Mouse (Mus musculus): ENCODE results near the gene Arhgef10l.
A peak's percentile ranks its signal among the peaks of the same experiment; 100 is the strongest.

Arhgef10l gene

DNA sequence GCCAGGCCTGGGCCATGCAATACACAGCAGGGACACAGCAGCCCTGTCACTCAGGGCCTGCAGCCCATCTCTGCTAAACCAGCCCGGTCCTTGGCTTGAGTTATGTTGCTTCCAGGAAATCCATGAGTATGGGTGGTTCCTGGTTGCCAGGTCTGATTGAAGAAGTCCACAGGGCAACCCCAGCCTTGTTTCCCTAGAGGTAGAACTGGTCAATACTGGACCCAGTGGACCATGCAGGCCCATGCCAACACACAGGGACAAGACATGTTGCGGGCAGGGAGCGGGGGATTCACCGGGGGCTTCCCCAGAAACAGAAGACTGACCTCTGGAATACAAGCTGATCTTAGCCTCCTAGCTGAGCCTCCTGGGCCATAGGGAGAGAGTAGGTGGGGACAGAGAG, 142.9 kb downstream of the Arhgef10l start:
- DNase-seq (ENCODE audit: low spot score): no peak

DNA sequence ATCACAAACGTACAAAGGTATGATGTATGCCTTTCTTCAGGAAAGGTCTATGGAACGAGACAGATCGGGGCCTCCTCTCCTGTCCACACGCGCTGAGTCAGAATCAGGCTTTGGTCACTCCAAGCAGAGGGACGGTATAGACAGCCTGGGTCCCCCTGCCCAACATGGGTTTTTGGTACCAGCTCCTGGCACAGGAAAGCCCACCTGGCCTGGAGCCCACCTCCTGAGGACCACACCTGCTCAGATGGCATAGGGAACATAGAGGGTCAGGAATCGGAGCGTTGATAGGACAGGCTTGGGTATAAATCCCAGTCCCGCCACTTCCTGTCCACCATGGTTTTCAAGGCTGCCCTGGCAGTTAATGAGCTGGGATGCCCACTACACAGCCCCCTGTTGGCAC, 145.1 kb downstream of the Arhgef10l start:
- DNase-seq (ENCODE audit: low spot score): no peak

DNA sequence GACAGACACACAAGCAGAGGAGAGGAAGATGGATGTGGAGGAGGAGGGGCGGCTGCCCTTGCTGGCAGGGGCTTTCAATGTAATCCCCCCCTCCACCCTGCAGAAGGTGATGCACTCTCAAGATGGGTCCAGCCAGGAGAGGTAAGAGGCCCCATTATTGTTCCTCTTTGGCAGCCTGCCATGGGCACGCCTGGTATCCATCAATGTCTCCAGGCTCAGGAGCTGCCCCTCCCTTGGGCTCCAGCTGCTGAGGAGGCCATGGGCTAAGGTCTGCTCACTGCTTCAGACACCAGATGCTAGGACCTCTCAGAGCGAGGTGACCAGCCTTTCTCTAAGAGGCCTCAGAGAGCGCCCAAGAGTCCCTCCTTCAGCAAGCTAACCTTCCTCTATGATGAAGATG, 152.0 kb downstream of the Arhgef10l start:
- DNase-seq (ENCODE audit: low spot score): no peak

DNA sequence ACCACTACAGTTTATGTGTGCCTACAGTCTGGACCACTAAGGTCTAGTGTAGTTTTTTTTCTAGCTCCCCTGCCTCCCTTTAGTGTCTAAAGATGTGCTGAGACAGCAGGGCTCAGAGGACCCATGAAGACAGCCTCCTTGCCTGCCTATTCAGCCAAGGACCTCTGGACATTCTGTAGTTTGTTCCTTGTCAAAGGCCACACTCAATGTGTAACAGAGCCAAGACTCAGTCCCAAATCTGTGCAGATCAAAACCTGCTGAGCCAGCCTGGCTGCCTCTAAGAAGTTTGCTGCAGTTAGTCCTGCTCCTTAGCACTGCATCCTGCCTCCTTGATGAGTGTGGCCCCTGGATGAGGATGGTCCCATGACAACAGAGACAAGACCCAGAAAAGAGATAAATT, 156.0 kb downstream of the Arhgef10l start:
- no peak for DNase-seq (ENCODE audit: low spot score)

DNA sequence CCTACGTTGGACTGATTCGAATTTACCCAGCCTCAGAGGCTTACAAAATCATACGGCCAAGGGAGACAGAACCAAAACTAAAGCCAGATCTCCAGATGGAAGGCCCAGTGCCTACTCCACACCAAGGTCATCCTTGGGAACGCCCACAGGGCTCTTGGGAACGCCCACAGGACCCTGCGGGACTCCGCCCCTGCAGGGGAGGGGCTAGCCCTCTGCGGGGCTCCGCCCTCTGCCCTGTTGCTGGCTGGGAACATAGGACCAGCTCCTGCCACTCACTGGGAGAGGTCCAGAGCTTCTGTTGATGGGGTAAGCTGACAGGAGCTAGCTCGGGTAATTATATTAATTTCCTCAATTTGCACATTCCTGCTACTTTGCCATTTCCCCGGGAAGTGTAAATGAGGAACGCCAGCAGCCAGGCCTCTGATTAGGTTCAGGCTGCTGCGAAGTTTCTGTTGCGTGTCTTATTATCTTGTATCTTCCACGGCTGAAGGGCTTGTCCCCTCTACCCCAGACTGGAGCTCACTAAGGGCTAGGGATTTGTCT, 158.6 kb downstream of the Arhgef10l start:
- peak; percentile 57 for DNase-seq (ENCODE audit: low spot score)

DNA sequence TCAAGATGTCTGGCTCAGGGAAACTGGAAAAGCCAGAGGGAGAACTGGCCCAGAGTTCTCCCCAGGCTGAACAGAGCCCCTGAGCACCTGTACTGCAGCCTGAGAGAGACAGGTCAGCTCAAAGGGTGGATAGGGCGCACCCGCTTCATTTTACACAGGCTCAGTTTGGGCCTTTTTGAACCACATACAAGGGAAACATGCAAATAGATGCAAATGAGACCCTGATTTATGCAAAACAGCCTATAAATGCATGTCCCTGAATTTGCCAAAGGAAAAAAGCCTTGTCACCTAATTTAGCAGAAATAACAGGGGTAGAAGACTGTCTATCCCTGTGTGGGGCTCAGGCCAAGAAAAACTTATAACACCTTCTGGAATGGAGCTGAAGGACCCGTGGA, 160.2 kb downstream of the Arhgef10l start:
- no peak for DNase-seq (ENCODE audit: low spot score)

DNA sequence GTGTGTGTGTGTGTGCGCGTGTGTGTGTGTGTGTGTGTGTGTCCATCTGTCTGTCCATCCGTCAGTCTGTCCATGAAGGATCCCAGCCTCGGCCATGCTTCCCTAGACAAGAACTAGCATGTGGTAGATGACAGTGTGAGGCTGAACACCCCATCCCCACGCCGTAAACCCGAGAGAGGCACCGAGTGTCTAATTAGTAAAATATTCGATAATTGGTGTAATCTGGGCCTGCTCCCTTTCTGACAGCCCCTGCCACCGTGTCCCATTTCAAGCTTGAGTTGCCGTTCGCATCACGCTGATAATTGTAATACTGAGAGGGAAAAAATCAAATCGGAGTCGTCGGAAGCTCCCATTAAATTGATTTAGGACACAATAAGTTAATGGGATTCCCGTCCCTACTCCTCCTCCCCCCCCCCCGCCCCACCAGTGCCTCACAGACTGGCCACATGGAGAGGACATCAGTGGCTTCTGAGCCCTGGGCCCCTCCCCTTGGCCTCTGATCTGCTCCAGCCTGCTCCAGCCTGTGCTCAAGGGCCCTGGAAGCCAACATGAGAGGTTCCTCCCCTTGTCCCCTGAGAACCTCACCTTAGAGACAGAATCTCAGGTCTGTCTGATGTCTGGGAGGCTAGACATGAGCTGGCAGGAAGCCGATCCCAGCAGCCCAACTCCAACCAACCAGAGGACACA, 160.7 kb downstream of the Arhgef10l start:
- DNase-seq (ENCODE audit: low spot score): peak; percentile 67

DNA sequence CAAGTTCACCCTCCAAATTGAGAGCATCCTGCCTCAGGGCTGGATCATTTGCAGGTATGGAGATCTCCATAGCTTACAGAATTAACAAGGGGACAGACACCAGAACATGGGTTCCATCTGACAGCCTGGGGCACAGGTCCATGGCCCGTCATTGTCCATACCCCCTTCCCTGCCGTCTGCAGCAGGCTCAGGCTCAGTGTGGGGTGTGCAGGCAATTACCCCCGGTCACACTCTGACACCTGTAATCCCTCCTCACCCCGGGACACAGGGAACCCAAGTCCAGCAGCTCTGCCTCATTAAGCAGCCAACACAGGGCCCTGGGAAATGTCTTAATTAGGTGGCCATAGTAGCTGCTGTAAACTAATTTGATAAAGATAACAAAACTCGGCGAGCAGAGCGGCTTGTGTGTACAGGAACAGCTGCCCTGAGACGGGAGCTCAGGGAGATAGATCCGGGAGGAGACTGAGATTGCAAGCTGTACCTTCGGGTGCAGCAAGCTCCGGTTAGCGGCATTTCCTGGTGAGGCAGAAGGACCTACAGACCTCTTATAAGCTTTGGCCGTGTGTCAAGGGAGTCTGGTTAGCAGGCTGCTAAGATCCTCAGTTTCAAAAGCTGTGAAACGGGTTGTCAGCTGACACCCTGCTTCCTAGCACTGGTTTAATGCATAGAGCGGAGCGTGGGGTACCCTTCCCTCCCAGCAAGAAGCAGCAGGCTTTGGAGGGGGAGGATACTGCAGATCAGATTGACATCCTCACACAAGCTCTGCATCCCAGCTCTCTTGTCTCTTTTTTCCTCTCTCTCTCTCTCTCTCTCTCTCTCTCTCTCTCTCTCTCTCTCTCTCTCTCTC, 161.5 kb downstream of the Arhgef10l start:
- peak; percentile 72 for DNase-seq (ENCODE audit: low spot score)

DNA sequence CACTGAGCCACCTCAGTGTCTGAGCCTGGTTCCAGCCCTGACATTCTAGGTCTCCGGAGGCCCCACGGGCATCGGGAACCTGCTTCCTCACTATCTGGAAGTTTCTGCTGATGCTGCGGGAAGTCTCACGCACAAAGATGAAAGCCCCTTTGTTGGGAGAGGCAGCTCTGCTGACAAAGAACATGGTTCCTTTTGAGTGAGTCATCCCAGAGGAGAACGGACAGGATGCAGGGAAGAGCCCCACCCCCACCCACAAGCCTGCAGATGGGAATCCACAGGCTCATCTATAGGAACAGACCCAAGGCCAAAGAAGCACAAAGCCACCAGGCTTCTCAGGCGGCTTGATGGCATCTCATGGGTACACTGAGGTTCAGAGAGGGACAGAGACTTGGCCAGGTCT, 165.0 kb downstream of the Arhgef10l start:
- no peak for DNase-seq (ENCODE audit: low spot score)

DNA sequence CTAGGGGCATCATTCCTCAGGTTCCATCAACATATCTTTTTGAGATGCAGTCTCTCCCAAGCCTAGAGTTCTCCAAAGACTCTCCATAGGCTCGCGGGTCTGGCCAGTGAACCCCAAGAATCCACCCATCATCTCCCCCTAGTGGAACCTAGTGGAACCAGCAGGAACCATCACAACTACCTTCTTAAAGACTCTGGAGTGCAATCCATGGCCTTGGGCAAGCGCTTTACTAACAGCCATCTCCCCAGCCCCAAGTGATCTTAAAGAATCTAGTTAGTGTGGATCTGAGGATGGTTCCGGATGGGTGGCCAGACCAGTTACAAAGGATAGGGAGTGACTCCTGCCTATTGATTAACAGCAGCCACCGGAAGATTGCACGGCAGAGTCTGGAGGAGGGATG, 166.2 kb downstream of the Arhgef10l start:
- DNase-seq (ENCODE audit: low spot score): no peak

DNA sequence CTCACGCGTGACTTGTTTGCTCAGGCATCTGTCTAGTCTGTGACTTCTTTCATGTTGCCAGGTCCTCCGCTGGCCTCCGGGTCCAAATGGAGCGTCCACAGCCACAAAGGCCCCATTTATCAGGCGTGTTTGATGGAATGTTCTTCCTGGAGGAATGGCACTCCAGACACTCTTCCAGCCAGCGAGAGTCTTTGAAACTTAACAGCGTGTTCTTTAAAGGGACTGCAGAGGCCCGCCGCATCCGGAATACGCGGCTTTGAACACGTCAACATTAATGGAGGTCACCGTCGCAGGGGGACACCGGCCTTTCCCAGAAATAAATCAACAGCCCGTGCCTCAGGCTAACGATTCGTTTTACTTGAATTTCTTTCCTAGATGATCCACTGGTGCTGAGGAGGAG, 168.6 kb downstream of the Arhgef10l start:
- DNase-seq (ENCODE audit: low spot score): no peak

DNA sequence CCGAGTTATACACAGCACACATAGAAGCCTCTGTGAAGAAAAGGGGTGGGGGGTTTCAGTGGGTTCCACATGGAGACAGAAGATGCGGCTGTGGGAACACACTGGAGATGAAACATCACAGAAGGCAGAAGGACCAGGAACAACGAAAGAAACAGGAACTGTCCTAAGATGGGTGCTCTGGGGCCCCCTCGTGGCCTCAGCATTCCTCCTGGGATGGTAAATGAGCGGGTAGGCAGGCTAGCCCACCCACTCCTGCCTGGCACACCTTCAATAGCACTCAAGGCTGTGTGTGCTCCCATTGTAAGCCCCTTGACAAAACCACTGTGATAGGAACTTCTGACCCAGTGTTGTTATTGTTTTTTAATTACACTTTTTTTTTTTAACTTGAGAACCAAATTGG, 174.3 kb downstream of the Arhgef10l start:
- peak; percentile 60 for DNase-seq (ENCODE audit: low spot score)

DNA sequence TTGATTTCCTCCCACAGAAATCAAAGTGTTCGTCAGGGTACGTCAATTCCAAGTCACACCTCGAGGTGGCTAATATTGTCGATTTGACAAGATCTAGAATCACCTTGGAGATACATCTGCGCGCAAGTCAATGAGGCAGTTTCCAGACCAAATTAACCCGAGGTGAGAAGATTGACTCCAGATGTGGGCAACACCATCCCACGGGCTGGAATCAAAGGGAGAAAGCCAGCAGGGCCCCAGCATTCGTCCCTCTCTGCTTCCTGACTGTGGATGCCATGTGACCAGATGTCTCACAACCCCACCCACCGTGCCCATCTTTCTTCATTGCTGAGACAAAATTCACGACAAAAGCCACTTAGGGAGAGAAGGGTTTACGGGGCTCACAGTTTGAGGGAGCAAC, 180.4 kb downstream of the Arhgef10l start:
- DNase-seq (ENCODE audit: low spot score): no peak

DNA sequence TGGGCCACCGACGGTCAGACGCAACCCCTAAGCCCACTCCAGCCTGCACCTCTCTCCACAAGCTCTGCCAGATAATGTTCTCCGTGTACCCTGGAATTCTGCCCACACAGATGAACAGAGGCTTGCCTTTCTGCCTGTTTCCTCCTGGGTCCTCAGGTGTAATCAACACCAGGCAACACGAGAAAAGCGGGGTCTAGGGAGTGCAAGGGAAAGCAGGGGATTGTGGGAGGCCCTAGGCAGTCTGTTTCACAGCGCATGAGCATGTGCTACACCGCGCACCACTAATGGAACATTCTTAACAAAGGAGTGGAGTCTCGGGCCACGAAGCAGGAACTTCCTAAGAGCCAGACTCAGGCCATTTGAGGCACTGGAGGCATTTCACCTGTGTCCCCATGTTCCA, 182.7 kb downstream of the Arhgef10l start:
- no peak for DNase-seq (ENCODE audit: low spot score)

DNA sequence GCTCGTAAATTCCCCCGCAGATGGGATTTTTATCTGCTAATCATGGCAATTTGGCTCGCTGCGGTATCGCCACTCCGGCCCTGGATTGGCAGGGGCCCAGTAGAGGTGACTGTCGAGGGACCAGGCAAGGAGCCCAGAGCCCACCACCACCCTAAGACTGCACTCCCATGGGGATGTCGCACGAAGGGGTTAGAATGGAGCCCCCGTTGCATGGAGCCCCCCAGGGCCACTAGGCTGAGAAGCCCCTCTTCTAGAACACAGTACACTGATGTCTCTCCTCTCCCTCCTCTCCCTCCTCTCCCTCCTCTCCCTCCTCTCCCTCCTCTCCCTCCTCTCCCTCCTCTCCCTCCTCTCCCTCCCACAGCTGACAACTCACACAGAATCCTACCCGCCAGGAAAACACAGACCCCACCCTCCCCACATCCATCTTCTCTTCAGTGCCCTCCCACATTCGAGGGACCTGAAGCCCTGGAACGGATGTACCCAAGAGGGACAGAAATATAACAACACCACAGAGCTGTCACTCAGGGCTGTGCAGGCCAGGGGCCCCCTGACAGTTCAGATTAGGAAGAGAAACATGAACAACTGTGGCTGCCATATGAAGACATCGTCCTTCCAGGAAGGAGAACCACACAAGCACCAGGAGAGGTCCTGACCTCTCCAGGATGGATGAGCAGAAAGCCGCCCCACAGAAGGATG, 185.3 kb downstream of the Arhgef10l start:
- DNase-seq (ENCODE audit: low spot score): no peak

DNA sequence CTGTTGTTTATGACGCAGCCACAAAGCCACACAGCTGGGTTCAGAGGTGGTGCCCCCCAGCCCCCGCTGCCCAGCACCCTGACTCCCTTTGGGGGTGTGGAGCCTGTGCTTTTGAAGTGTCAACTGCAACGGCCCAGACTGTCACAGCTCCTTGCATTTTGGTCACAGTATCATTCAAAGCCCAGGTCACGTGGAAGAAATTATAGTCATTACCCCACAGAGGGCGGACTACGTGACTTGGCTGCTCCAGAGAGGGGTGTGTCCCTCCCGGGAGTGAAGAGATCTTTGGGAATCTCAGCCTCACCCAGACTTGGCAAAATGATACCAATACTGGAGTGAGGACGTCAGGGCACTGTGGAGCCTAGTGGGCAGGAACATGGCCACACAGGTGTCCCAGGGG, 190.6 kb downstream of the Arhgef10l start:
- no peak for DNase-seq (ENCODE audit: low spot score)

DNA sequence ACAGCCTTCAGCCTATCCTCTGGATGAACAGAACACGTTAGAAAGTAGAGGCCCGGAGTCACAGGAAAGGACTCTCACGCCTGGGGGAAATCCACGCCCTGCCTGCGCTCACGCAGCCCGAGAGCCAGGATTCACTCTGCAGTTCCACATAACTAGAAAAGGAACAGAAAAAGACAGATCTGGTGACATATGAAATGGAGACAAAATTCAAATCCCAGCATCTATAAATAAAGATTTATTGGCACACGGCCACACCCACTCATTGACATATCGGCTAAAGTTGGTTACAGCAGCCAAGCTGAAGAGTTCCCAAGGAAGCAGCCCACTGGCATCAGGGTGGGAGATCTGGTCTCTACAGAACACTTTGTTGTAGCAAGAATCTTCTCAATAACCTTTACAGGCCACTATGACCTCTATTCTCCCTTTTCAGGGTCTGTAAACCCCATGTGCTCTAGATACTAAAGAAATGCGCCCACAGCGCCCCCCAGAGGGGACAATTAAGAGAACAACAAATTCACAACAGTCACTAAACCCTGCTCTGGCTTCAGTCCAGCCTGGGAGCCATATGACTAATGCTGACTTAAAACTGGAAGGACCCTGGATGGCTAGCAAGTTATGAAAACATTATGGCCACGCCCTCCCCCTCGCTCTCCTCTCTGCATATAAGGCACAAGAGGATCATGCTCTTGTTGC, 195.9 kb downstream of the Arhgef10l start:
- DNase-seq (ENCODE audit: low spot score): peak; percentile 30

DNA sequence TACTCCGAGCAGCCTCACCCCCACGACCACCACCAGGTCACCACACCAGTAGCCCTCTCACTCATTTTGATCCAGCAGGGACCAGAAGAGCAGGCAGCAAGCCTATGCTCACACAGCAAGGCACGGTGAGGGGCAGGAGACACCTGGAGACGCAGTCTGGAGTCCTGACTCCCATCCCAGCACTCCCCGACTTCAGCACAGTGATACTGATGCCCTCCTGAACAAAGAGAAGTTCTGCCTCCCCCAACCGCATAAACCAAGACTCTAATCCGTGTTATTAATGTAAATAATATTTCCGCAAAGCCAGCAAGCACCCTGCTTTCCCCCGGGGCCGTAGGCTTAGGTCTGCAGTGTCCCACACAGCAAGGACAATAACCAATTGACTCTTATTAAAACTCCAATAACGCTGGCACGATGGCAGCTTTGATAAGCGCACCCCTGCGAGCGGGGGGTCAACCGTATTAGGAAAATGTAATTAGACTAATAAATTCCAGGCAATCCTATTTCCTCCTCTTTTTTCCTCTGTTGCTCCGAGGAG, 198.5 kb downstream of the Arhgef10l start:
- DNase-seq (ENCODE audit: low spot score): no peak

Data from retina, embryonic 14.5 days (tissue).